Mouse (Mus musculus) brain, embryonic 14.5 days (tissue): ENCODE measurements around the gene Nav1.

Source experiments
- CTCF ChIP-seq: fragments of 200-500 bp; IDR thresholded peaks from 2 replicates; pipeline ENCODE4 v1.5.1; 2012; ENCODE audit warnings: inconsistent platforms, mild to moderate bottlenecking, moderate library complexity, borderline replicate concordance; ENCODE audit not compliant: insufficient read depth, insufficient read length; ENCODE audit errors: extremely low read depth
- POLR2A ChIP-seq: fragments of 200-500 bp; IDR thresholded peaks from 2 replicates; pipeline ENCODE4 v1.6.1; 2012; ENCODE audit warnings: mild to moderate bottlenecking, inconsistent platforms, borderline replicate concordance; ENCODE audit not compliant: poor library complexity, insufficient read depth, insufficient read length, severe bottlenecking; ENCODE audit errors: extremely low read depth

DNA sequence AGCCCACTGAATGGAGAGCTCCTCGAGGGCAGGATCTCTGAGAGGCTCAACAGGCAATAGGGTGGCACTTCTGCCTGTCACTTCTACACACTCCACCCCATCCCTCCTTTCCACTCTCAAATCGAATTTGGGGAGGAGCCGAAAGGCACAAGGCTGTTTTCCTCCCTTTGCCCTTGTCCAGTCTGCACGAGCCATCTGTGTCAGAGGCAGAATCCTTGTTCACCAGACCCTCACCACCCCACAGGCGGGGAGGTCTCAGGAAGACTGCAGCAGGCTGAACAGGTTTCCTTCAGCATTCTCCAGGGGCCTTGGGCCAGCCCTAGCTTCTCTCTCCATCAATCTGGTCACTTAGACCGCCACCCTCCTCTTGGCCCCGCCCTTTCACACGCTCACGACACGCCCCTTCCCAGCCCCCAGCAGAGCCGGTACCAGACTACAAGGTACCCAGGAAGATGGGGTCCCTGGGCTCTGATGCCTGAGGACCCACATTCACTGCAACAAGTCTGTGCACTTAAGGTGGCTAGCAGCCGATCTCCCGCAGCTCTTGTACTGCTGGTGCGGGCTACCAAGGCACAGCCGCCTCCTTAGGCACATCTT, 23.9 kb downstream of the Nav1 start:
- peak; percentile 15; the same call in 1 of the 2 replicates for TF ChIP-seq POLR2A
- no peak for TF ChIP-seq CTCF
